Mouse (Mus musculus): Measurements from ENCODE around the gene Adam15. TPM values are rescaled to one million over a fixed set of nuclear protein-coding genes. Genes with fewer than 3 reads are reported as not detected.

The Adam15 gene
- polyA plus RNA-seq, 1 experiment from 2014 or later, result 44.0 TPM

DNA sequence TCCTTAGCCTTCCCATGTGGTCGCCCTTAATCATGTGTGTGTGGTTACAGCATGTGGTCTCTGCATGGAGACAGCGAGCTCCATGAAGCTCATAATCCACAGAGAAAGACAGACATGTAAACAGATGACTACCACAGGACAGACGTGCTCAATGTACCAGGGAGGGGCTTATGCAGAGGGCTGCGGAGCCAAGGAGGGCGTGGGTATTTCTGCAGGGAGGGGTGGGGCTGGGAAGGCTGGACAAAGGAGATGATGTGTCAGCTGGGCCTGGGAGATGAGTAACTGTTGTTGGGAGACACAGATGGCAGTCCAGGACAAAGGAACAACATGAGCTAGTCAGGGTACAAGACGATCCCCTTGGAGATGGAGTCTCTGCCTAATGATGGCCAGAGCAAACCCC is 9.8 kb upstream of the Adam15 start:
- WGBS, result 57% methylated on average over 6 of the region's 6 CpGs
- H3K9me3 ChIP-seq (ENCODE audit: control insufficient read depth, low read length), result no peaks in the 10 kb centered on the region
- no peak overlapping the region for H3K9ac ChIP-seq
- no peak overlapping the region for H3K4me2 ChIP-seq (replicated peaks)
- H3K27ac ChIP-seq, result no peak overlapping the region
- DNase-seq (ENCODE audit: low spot score) (no peak), ATAC-seq (ENCODE audit: low FRiP score) (no peak)
- no peak overlapping the region for H3K4me3 ChIP-seq (replicated peaks; ENCODE audit: low read length)
- no peaks in the 10 kb centered on the region for H3K36me3 ChIP-seq (replicated peaks; ENCODE audit: control insufficient read depth, insufficient read depth)
- H3K4me1 ChIP-seq (replicated peaks; ENCODE audit: control insufficient read depth, insufficient read depth, low read length), result no peaks in the 10 kb centered on the region
- H3K27me3 ChIP-seq (ENCODE audit: control insufficient read depth, insufficient read depth, low read length), result no peaks in the 10 kb centered on the region

DNA sequence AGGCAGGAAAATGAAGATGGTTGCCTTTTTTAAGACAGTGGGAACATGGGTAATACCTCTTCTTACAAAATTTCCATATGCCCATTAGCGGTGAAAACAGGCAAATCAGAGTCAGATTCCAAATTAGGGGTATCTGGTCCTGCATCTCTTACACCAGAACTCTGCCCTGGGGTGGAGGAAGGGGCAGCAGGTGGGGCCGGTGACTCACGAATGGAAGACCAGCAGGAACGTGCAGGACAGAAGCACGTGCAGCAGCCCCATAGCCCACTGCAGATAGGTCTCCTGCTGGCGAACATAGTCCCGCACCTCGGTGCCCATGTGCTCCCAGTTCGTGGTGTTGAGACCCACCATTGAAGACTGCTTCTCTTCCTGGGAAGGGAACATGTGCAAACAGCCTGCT is 6.2 kb upstream of the Adam15 start:
- Histone ChIP-seq H3K4me1 (replicated peaks; ENCODE audit: control insufficient read depth, insufficient read depth, low read length) (no peaks in the 10 kb centered on the region), H3K27me3 (ENCODE audit: control insufficient read depth, insufficient read depth, low read length) (0 out of 2 replicates have a peak, but pooled peaks cover 6% of the 10 kb centered on the region), H3K9ac (no peak overlapping the region), H3K4me2 (replicated peaks) (no peak overlapping the region), H3K9me3 (ENCODE audit: control insufficient read depth, low read length) (no peaks in the 10 kb centered on the region), H3K27ac (no peak overlapping the region), H3K4me3 (replicated peaks; ENCODE audit: low read length) (no peak overlapping the region), H3K36me3 (replicated peaks; ENCODE audit: control insufficient read depth, insufficient read depth) (no peaks in the 10 kb centered on the region)
- DNase-seq (ENCODE audit: low spot score) (no peak), ATAC-seq (ENCODE audit: low FRiP score) (no peak)
- WGBS, result 66% methylated on average over 9 of the region's 9 CpGs

DNA sequence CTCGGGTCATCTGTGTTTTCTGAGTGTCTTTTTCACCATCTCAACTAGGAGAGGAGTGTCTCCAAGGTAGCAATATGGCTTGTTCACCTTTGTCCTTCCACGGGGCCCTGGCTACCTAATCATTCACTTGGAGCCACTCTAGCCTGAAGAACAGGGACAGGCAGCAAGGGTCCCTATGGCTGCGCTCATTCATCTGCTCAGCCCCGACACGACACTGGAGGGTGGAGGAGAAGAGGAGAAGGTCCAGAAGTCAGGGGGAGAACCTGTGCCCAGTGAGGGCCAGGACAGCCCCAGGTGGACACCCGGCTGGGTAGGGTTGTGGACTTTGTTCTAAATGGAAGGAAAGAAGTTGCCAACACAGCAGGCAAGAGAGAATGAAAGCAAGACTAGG is 5.7 kb upstream of the Adam15 start:
- no peak overlapping the region for H3K4me2 ChIP-seq (replicated peaks)
- DNase-seq (ENCODE audit: low spot score), result no peak
- WGBS, result 80% methylated on average over 6 of the region's 6 CpGs
- no peaks in the 10 kb centered on the region for H3K9me3 ChIP-seq (ENCODE audit: control insufficient read depth, low read length)
- no peaks in the 10 kb centered on the region for H3K36me3 ChIP-seq (replicated peaks; ENCODE audit: control insufficient read depth, insufficient read depth)
- 0 out of 2 replicates have a peak, but pooled peaks cover 4% of the 10 kb centered on the region for H3K4me1 ChIP-seq (replicated peaks; ENCODE audit: control insufficient read depth, insufficient read depth, low read length)
- H3K4me3 ChIP-seq (replicated peaks; ENCODE audit: low read length), result no peak overlapping the region
- no peak overlapping the region for H3K27ac ChIP-seq
- ATAC-seq (ENCODE audit: low FRiP score), result no peak
- H3K9ac ChIP-seq, result no peak overlapping the region
- H3K27me3 ChIP-seq (ENCODE audit: control insufficient read depth, insufficient read depth, low read length), result 0 out of 2 replicates have a peak, but pooled peaks cover 6% of the 10 kb centered on the region

DNA sequence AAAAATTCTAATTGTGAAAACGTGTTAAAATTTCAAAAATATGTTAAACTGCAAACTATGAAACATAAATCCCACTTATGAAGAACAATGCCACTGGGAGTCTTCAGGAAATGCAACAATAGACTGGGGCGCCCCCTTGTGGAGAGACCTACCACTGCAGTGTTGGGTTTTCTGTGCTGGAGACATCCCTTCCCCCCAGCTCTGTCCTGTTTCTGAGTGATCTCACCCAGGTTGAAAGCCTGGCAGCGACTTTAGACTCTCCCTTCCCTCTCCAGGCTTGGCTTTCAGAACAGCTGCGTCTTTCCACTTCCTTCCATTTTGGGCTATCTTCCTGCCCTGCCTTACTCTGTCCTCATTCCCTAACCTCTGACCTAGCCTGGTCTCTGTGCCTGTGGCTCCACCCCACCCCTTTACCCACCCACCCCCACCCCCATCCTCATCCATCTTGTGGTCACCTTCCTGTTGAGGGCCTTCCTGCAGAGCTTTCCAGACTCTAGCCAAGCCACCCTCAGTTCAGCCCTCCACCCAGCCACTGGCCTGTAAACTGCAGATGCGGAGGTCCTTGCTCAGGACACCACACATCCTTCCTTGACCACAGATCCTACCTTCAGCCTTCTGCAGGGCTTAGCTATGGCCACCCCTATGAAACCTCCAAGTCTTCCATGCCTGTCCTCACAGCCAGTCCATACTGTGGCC is 5.2 kb upstream of the Adam15 start:
- no peak for ATAC-seq (ENCODE audit: low FRiP score)
- Histone ChIP-seq H3K36me3 (replicated peaks; ENCODE audit: control insufficient read depth, insufficient read depth) (no peaks in the 10 kb centered on the region), H3K4me3 (replicated peaks; ENCODE audit: low read length) (no peak overlapping the region), H3K27ac (no peak overlapping the region), H3K9me3 (ENCODE audit: control insufficient read depth, low read length) (no peaks in the 10 kb centered on the region), H3K4me2 (replicated peaks) (no peak overlapping the region), H3K9ac (no peak overlapping the region), H3K4me1 (replicated peaks; ENCODE audit: control insufficient read depth, insufficient read depth, low read length) (0 out of 2 replicates have a peak, but pooled peaks cover 8% of the 10 kb centered on the region), H3K27me3 (ENCODE audit: control insufficient read depth, insufficient read depth, low read length) (0 out of 2 replicates have a peak, but pooled peaks cover 6% of the 10 kb centered on the region)
- 19% methylated on average over 5 of the region's 5 CpGs for WGBS
- peak; percentile 80 for DNase-seq (ENCODE audit: low spot score)

DNA sequence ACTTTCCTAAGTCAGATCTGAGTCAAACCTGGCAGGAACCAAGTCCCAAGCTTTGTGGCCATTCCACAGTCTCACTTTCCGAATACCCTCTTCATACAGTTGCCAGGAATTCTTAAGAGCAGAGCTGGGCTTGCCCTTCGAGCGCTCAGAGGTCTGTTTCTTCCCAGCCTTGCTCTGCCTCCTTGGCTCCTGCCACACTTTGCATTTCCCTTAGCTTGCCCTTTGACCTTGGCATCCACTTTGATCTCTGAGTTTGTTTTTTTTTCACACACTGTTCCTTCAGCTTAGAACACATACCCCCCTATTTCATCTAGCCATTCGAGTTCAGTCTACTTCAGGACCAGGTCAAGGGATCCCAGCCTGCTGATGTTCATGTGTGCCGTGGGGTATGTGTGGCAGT is 1.5 kb upstream of the Adam15 start:
- H3K27ac ChIP-seq, result no peak overlapping the region
- ATAC-seq (ENCODE audit: low FRiP score) (no peak), DNase-seq (ENCODE audit: low spot score) (no peak)
- peaks cover 15% of the 10 kb centered on the region; the same call in 1 of the 2 replicates for H3K27me3 ChIP-seq (ENCODE audit: control insufficient read depth, insufficient read depth, low read length)
- no peaks in the 10 kb centered on the region for H3K36me3 ChIP-seq (replicated peaks; ENCODE audit: control insufficient read depth, insufficient read depth)
- 76% methylated on average over 5 of the region's 5 CpGs for WGBS
- no peak overlapping the region for H3K9ac ChIP-seq
- no peaks in the 10 kb centered on the region for H3K9me3 ChIP-seq (ENCODE audit: control insufficient read depth, low read length)
- H3K4me2 ChIP-seq (replicated peaks), result no peak overlapping the region
- H3K4me3 ChIP-seq (replicated peaks; ENCODE audit: low read length), result no peak overlapping the region
- H3K4me1 ChIP-seq (replicated peaks; ENCODE audit: control insufficient read depth, insufficient read depth, low read length), result 0 out of 2 replicates have a peak, but pooled peaks cover 15% of the 10 kb centered on the region

DNA sequence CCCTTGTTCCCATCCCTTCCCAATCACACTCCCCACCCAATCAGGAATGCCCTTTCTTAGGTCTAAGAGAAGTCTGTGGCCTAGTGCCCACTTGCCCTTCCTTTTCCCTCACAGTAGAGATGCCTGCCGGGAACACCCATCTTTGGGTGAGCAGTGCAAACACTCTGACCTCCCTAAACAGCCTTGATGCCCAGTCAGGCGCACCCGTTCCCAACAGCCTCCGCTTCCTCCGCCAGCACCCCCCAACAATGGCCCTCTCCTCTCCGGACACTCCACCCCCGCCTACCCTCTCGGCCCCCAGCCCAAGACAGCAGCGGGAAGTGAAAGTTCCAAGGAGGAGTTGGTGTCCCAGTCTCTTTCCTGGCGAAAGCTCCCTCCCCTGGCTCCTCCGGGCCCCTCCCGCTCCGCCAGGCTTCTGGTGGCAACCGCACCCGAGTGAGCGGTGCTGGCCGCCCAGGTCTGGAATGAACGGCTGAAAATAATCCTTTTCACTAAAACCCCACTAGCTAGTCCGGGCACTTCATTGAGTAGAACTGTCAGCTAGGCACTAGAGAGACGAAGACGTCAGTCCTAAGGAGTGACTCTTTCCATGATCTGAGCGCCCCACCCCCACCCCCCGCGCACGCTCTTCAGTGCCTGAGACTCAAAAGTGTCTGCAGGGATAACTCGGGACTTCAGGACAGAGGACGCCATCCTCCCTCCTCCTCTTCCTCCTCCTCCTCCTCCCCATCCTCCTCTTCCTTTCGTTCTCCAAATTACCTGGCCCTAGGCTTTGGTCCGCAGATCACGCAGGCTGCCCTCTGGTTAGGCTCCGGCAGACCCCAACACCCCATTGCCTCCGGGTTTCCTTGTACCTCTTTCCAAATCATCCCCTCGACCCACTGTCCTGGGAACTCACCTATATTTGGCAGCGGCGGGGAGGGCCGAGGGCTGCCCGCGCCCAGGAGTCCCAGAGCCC is 606 bp downstream of the Adam15 start:
- Histone ChIP-seq H3K36me3 (replicated peaks; ENCODE audit: control insufficient read depth, insufficient read depth) (0 out of 2 replicates have a peak, but pooled peaks cover 1% of the 10 kb centered on the region), H3K9me3 (ENCODE audit: control insufficient read depth, low read length) (no peaks in the 10 kb centered on the region), H3K4me2 (replicated peaks) (peak overlapping the region; percentile 92), H3K27me3 (ENCODE audit: control insufficient read depth, insufficient read depth, low read length) (peaks cover 15% of the 10 kb centered on the region; the same call in 1 of the 2 replicates), H3K9ac (peak overlapping the region; percentile 72), H3K4me1 (replicated peaks; ENCODE audit: control insufficient read depth, insufficient read depth, low read length) (0 out of 2 replicates have a peak, but pooled peaks cover 15% of the 10 kb centered on the region), H3K27ac (peak overlapping the region; percentile 87), H3K4me3 (replicated peaks; ENCODE audit: low read length) (peak overlapping the region; percentile 50)
- no peak for DNase-seq (ENCODE audit: low spot score)
- WGBS, result 1% methylated on average over 38 of the region's 38 CpGs
- ATAC-seq (ENCODE audit: low FRiP score), result peak; percentile 45

DNA sequence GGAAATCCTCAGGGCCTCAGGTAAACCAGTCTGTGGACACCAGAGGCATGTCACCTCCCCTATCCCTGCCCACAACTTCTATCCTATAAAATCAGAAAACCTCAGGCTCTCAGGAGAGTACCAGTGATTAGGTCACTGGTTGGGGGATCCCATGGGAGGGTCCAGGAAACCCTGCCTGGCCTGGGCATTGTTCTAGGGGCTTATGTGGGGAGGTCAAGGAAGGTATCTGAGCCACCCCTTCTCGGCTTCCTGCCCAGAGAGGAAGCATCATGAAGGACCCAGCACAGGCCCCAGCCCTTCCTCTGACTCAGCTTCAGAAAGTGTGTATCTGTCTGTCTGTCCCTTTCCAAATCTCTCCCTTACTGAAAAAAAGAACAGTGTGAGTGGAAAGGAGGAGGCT is 1.9 kb downstream of the Adam15 start:
- WGBS, result 73% methylated on average over 1 of the region's 1 CpGs
- Histone ChIP-seq H3K4me2 (replicated peaks) (0 out of 2 replicates have a peak overlapping the region, but pooled peaks have one; percentile 92), H3K4me3 (replicated peaks; ENCODE audit: low read length) (no peak overlapping the region), H3K36me3 (replicated peaks; ENCODE audit: control insufficient read depth, insufficient read depth) (0 out of 2 replicates have a peak, but pooled peaks cover 12% of the 10 kb centered on the region), H3K9me3 (ENCODE audit: control insufficient read depth, low read length) (no peaks in the 10 kb centered on the region), H3K9ac (no peak overlapping the region), H3K4me1 (replicated peaks; ENCODE audit: control insufficient read depth, insufficient read depth, low read length) (0 out of 2 replicates have a peak, but pooled peaks cover 15% of the 10 kb centered on the region), H3K27me3 (ENCODE audit: control insufficient read depth, insufficient read depth, low read length) (peaks cover 15% of the 10 kb centered on the region; the same call in 1 of the 2 replicates), H3K27ac (no peak overlapping the region)
- DNase-seq (ENCODE audit: low spot score) (no peak), ATAC-seq (ENCODE audit: low FRiP score) (no peak)

DNA sequence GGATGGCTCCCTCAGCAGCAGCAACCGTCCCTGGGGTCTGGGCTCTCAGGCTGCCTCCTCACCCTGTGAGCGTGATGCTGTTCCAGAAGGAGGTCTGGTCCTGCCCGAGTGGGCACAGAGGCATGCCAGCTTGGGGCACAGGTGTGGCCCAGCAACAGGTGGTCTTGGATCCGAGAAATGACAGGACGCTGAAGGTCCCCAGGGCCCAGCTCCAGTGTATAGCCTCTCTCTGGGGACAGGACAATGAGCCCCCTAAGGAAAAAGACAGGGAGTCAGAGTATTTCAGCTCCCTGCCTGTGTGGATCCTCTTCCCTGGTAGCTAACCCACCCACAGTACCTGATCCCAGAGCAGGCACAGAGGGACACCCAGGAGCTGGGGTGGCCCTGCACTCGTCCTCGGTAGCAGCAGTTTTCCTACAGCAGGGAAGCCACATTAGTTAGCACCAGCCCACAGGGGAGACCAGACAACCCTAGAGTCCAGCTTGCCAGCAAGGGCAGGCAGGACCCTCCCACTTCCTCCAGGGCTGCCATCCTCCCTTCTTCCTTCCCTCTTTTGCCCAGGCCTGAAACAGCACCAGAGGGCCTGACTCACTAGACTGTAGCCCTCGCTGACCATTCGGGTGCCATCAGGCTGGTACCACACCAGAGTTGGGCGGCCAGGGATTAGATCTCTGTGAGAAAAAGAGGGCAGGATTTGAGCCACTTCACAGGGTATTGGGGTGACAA is 2.8 kb downstream of the Adam15 start:
- no peak overlapping the region for H3K4me2 ChIP-seq (replicated peaks)
- DNase-seq (ENCODE audit: low spot score) (no peak), ATAC-seq (ENCODE audit: low FRiP score) (no peak)
- 0 out of 2 replicates have a peak, but pooled peaks cover 15% of the 10 kb centered on the region for H3K4me1 ChIP-seq (replicated peaks; ENCODE audit: control insufficient read depth, insufficient read depth, low read length)
- H3K9me3 ChIP-seq (ENCODE audit: control insufficient read depth, low read length), result no peaks in the 10 kb centered on the region
- WGBS, result 80% methylated on average over 10 of the region's 10 CpGs
- no peak overlapping the region for H3K4me3 ChIP-seq (replicated peaks; ENCODE audit: low read length)
- 0 out of 2 replicates have a peak, but pooled peaks cover 13% of the 10 kb centered on the region for H3K36me3 ChIP-seq (replicated peaks; ENCODE audit: control insufficient read depth, insufficient read depth)
- H3K9ac ChIP-seq, result no peak overlapping the region
- no peak overlapping the region for H3K27ac ChIP-seq
- peaks cover 9% of the 10 kb centered on the region; the same call in 1 of the 2 replicates for H3K27me3 ChIP-seq (ENCODE audit: control insufficient read depth, insufficient read depth, low read length)

All from hindbrain, embryonic 14.5 days (tissue).